Mouse (Mus musculus) kidney, postnatal 10 days (tissue): ENCODE measurements at regions not wholly inside any gene's neighbourhood (a gene's known extent, or its start where the extent isn't known, plus 50 kb on each side); places are given as distances from the start of the nearest gene placed in this dataset.
"Not testable (repeated sequence)": the region's sequence is repeated elsewhere in the genome, so short reads cannot be mapped to it uniquely, and the experiment has no call there.

Experiments used
- DNase-seq: peaks from one replicate; pipeline ENCODE4 v3.0.0; 2021; ENCODE audit warnings: mixed read lengths

DNA sequence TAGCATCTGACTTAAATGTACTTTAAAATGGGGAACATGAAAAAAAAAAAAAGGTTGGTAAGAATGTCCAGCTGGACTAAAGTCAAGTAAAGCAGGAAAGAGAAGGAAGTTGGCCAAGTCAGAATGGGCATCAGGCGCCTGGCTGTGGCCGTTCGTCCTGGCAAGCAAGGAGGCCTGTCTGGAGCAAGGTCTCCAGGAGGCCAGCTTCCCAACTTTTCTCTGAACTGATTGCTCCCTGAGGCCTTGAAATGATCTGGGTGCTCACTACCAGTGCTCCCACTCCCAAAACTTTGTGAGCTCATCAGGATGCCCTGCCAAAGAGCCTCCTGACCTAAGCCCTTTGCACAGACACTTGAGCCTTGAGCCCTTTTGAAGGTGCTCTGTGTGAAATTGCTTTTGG is 141.7 kb upstream of the Gm21897 start:
- DNase-seq = no peak

GRCm38 (mm10) chr16:15185714-15186113 is 131.5 kb upstream of the Gm21897 start:
- DNase-seq = no peak

GRCm38 (mm10) chr16:15194926-15195711 is 122.1 kb upstream of the Gm21897 start:
- DNase-seq = peak; percentile 76

DNA sequence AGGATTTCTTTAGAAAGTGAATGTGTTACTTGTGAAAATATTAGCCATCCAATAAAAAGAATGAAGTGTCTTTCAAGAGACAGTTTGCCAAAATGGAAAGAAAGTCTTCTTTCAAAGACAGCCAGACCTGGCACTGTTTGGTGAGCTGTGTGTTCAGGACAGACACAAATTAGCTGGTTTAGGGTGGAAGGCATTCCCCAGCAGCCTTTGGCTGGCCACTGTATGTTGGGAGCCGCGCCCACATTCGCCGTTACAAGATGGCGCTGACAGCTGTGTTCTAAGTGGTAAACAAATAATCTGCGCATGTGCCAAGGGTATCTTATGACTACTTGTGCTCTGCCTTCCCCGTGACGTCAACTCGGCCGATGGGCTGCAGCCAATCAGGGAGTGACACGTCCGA is 121.3 kb upstream of the Gm21897 start:
- not testable (repeated sequence) for DNase-seq

- DNase-seq = no peak
Observed at GRCm38 (mm10) chr16:15196855-15197254, 120.4 kb upstream of the Gm21897 start.

DNA sequence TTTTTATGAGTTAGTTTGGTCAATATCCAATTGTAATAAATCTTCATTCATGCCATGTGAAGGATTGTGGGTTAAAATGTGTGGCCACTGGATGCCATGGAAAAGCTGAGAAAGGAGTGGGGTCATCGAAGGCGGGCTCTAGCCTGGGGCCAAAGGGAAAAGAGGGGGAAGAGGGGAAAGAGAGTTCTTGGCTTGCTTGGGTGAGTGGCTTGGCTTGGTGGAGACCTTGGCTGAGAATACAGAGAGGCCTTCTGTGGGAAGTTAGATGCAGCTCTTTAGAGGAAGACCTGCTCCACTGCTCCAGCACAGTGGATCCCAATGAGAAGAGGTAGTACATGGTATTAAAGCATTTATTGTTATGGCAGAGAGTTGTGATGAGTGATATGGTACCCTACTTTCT is 101.3 kb upstream of the Gm21897 start:
- DNase-seq = no peak

- DNase-seq = no peak
Observed at GRCm38 (mm10) chr16:15220961-15221547, 96.2 kb upstream of the Gm21897 start.

GRCm38 (mm10) chr16:15237836-15238235 is 79.4 kb upstream of the Gm21897 start:
- DNase-seq = no peak

DNA sequence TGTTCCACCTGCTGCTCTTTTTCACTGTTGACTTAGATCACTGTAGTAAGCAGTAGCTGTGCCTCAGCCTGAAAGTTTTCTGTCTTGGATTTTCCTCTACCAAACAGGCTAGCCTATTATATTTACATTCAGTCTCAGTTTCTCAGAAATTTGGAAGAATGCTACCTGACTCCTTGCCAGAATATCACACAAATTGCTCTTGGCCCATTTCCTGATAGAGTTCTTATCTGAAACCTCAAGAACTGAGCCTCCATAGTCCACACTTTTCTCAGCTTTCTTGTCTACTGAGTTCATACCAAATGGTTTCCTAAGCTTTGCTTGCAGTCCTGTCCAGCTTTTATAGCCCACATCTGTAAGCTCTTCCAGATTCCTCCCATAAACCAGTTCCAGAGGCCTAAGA is 78.8 kb upstream of the Gm21897 start:
- DNase-seq = no peak

- no peak for DNase-seq
Observed at GRCm38 (mm10) chr16:15250186-15250585, 67.1 kb upstream of the Gm21897 start.

DNA sequence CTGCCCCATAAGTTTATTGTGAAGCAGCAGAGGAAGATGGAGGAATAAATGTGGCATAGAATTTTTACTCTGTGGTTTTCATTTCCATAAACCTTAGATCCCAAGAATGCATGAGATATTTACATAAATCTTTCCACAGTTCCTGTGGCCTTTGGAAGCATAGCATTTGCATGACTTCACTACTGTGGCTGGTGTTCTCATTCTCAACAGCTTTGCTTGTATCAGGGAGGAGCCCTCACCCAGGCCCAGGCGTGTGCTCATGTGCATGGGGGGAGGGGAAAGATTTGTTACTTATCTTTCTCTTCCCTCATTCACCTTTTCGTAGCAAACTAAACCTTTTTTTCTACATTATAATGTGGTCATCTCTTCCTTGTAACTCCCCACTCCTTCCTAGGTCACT is 65.6 kb upstream of the Gm21897 start:
- no peak for DNase-seq

DNA sequence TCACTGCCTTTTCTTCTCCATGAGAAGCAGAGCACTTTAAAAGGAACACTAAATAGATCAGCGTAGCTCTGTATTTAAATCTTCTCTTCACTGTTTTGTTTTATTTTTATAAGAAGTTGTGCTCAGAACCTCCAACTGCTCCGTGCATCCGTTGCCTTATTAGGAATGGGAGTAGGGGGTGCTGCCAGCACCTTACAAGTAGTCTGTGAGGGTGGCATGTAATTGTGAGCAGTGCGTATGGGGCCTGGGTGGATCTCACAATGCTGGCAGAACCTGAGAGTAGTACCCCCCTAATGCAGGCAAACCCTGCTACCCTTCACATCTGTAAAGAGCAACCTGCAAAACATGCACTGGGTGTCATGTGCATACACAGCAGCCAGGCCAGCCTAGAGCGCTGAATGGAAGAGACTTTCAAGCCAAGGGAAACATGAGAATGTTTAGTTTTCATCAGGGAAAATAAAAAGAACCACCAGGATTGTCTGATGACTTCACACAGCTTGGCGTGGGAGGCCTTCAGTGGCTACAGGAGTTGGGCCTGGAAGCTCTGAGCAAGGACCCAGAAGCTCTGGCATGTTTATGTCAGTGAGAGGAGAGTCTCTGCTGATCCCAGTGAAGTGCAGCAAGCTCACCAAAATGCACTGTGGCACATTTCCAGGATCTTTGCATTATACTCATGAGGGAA is 64.5 kb upstream of the Gm21897 start:
- peak; percentile 42 for DNase-seq

DNA sequence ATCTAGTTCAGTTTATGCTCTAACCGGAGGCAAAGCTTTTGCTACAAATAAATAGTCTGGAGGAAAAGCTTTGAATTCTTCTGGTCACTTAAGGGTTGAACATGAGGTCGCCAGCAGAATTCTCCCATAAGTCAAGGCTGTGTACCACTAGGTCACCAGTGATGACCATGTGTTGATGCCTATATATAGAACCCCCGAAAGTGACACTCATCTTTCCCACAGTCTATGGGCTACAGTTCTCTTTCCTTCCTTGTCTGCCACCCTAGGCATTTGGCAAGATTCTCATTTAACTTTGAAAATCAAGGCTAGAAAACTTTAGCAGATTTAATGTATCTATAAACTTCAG is 63.9 kb upstream of the Gm21897 start:
- no peak for DNase-seq

GRCm38 (mm10) chr16:15254669-15255068 is 62.6 kb upstream of the Gm21897 start:
- no peak for DNase-seq

- peak; percentile 16 for DNase-seq
Observed at GRCm38 (mm10) chr16:15259474-15259873, 57.8 kb upstream of the Gm21897 start.

DNA sequence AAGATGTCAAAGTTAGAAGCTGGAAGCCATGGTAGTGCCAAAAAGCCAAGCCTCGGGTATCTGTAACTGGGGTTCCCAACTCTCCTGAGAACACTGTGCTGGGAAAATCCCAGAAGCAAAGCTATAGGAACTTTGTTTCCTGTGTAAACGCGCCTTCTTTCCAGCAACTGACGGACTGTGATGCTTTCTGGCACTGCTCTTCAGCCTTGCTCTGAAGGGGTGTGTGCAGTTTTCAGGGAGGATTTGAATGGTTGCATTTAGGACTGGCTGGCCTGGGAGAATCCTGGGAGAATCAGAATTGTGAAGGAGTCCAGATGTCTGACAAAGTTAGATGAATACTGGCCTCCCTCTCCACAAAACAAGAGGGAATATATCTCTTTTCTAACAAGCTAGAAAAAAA is 57.2 kb upstream of the Gm21897 start:
- DNase-seq = no peak
